Mouse (Mus musculus) v-Abl transformed pro-B cells (cell line): ENCODE results near the gene Cpn1.

Source experiments
- in situ Hi-C, 2 experiments: fragments of 400-800 bp; cut with MboI; formaldehyde crosslinking; loops; one replicate each; pipeline ENCODE4 v1.15.1; 2025; ENCODE audit not compliant: unreplicated experiment in 2 of 2

The Cpn1 gene

DNA sequence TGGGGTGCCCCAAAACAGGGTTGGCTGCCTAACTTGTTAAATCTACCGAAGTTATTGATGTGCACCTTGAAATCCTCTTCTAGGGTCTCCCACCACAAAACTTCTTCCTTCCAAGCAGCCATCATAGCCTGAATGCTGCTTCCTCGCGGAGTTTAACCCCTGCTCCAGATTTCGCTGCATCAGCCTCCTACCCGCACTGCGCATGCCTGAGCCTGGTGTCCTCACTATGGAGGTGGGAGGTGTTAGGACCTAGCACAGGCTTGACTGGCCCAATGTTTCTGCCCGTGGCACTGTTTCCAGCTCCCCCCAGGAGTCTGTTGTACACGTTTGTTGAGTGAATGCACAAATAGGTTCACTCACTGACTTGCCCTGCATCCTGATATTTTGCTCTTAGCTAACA, 4.0 kb upstream of the Cpn1 start:
- in situ Hi-C loops, result no loop called here

DNA sequence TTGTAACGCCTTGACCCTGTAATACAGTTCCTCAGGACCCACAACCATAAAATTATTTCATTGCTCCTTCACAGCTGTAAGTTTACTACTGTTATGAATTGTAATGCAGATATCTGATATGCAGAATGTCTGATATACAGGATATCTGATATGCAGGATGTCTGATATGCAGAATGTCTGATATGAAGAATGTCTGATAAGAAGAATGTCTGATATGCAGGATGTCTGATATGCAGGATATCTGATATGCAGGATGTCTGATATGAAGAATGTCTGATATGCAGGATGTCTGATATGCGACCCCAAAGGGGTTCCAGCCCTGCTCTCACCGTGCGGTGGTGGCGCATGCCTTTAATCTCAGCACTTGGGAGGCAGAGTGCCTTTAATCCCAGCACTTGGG, 4.4 kb downstream of the Cpn1 start:
- in situ Hi-C loops, result no loop called here

DNA sequence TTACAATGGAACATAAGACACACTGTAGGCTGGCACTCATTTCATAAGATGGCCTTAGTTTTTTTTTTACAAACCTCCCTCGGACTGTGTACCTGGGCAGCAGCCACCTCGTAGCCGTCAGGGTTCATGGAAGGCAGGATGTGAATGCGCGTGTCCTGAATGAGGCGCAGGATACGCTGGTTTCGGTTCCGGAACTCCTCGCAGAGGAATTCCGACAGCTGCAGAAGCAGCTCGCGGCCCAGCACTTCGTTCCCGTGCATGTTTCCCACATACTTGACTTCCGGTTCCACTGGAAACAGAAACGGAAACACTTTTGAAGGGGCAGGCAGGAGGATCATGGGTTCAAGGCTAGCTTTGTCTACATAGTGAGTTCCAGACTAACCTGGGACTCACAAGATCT, 5.6 kb downstream of the Cpn1 start:
- in situ Hi-C loops, result no loop called here

DNA sequence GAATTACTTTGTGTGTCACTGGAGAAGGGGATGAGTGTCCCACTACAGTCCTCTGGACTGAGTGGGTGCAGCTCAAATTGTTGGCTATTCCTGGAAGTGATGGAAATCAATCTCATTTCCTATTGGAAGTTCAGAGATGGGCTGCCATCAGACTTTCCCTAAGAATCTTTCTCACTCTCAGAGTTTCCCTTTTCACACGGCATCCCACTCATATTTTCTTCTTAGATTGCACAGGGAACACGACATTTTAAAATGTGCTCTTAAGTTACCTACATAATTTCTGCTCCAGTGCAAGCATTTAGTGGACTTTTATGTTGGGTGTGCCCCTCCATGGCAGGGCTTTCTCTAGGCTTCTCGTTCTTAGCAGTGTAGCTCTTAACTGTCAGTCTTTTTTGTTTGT, 8.6 kb downstream of the Cpn1 start:
- in situ Hi-C loops, result no loop called here

DNA sequence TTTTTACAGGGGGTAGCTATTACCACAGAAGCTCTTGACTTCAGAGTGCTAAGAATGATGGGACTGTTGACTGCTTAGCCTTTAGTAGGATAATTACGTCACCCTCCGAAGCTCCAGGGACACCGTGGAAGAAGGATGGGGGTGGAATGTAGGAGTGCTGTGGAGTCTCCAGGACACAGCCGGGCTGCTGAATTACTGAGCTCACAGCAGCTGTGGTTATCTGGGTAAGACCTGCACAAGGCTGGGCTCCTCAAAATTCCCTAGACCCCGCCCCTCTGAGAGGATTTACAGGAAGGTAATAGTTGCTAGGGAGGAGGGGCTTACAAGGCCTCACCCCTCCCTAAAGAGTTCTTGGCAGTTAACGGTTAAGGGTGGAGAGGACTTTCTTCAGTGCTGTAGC, 9.7 kb downstream of the Cpn1 start:
- in situ Hi-C loops, result no loop called here

DNA sequence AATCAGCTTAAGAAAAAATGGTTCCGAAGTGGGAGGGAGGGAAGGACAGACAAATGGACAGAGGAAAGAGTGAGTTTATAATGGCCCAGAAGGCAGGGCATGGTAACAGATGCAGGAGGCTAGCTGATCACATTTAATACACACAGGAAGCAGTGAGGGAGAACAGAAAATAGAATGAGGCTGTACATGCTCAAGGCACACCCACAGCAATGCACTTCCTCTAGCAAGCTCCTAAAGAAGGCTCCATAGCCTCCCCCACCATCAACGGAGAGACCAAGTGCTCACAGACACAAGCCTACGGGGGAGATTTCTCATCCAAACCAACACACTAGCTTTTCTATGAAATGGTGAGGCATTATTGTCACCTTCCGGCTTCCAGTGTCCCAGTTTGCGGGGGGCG, 12.1 kb downstream of the Cpn1 start:
- in situ Hi-C loops, result no loop called here

DNA sequence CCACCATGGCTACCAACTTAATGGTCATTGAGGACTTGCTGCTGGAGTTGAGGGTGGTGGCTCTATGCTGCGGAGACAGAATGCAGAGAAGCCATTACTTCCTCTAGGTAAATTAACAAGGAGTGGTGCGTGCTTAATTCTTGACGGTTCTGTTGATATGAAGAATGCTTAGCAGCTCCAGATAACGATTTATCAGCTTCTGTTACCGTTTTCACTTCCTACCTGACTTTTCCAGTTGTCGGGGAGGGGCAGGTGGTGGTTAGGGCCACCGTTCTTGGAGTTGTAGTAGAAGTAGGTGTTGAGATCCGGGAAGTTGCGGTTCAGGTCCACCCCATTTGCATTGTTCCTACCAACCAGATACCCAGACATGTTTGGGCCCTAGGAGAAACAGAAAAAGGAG, 12.6 kb downstream of the Cpn1 start:
- in situ Hi-C loops, result no loop called here

DNA sequence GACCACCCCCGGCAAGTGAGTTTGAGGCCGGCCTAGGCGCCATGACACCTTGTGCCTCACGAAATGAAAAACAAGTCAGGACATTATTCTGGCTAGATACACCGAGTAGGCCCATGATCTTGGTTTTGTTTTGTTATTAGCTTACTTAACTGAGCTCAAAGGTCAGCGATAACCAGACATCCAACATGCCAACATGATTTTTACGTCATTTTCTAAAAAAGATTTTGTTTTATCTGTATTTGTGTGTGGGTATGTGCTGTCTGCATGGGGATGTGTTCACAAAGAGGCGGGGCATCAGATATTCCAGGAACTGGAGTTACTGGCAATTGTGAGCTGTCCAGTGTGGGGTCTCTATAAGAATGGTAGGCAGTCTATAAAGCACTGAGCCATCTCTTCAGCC, 14.2 kb downstream of the Cpn1 start:
- in situ Hi-C loops, result no loop called here

DNA sequence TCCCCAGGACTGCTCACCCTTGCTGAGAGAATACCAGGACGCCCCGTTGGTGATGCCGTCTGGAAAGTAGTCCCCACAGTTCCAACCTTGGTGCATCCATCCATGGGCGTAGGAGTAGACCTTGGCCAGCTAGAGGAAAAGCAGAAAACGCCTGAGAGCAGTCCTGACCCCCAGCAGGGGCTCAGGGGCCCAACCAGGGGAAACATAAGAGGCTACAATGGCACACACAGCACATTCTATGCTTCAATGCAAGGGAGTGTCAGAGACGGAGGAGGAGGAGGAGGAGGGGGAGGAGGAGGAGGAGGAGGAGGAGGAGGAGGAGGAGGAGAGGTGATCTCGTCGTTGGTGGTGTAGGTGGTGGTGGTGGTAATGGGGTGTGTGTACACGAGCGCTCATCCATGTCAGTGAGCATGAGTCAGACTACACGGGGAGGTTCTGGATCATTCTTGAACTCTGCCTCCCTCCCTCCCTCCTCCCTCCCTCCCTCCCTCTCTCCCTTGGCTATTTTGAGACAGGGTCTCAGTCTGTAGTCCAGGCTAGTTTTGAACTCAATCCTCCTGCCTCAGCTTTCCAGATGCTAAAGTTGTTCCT, 17.8 kb downstream of the Cpn1 start:
- in situ Hi-C loops, result no loop called here

DNA sequence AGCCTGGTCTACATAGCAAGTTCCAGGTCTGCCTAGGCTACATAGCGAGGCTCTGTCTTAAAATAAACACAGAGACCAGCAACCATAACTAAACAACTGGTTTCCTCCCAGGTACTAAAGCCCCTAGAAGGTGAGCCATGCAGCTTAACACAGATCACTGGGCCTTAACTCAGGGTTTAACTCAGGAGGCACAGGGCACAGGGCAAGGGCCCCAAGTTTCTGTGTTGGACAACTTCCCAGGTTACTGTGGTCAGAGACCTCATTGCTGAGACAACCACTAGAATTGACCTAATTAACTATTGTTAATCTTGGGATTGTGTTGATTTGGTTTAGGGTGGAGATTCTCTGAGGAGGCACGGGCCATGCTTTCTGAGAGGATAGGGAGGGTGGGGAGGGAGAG, 19.9 kb downstream of the Cpn1 start:
- in situ Hi-C loops, result no loop called here

DNA sequence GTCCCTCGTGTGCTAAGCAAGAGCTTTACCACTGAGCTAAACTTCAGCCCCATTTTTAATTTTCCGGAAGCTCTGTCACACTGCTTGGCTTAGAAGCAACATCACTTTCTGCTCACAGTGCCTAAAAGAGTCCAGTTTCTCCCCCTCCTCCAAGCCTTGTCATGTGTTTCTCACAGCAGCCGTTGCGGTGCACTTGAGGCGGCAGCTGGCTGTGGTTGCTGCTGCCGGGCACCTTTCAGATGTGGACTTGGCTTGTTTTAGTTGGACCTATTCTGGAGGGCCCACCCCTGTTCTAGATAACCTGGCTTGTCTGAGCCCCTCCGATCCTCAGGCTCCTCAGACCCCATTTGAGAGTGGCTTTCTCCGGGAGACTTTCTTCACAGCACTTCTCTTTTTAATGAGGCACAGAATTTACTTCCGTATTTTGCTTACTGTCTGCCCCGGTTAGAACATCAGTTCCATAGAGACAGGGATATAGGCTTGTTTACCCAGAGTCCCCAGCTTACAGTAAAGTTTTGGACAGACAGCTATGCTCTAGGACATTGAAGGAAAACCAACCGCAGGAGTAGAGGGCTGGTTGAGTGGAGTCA, 20.8 kb downstream of the Cpn1 start:
- in situ Hi-C loops, result no loop called here

DNA sequence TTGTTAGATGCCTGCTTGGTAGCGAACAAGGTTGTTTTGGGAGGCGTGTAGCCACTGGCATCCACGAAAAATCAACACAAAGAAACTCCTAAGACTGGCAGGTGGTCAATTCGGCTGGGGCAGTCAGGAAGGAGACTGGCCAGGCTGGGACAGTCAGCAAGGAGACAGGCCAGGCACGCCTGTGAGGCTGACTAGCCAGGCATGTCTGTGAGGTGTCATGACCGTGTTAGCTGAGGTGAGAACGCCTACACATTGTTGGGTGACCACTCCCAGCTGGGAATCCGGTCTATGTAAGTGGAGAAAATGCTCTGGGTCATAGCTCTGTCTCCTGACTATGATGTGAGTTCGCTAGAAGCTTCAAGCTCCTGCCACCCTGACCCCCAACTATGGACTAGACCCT, 23.6 kb downstream of the Cpn1 start:
- in situ Hi-C loops, result loop anchor here in 1 of 2 experiments (5.0 kb wide), 1 partner anchor 330 kb away; no protein-coding TSS in a partner anchor

DNA sequence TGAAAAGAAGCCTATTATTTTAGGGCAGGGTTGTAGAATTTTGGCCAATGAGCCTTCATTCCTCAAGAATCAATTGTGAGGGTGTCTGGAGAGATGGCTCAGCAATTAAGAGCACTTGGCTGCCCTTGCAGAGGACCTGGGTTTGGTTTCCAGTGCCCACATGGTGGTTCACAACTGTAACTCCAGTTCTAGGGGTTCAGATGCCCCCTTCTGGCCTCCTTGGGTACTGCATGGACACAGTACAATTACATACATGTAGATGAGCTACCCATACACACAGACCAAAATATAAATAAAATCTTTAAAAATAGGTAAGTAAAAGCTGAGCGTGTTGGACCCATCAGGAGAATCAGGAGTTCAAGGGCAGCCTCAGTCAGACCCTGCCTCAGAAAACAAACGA, 25.2 kb downstream of the Cpn1 start:
- in situ Hi-C loops, result loop anchor here in 1 of 2 experiments (5.0 kb wide), 1 partner anchor 329 kb away; no protein-coding TSS in a partner anchor

DNA sequence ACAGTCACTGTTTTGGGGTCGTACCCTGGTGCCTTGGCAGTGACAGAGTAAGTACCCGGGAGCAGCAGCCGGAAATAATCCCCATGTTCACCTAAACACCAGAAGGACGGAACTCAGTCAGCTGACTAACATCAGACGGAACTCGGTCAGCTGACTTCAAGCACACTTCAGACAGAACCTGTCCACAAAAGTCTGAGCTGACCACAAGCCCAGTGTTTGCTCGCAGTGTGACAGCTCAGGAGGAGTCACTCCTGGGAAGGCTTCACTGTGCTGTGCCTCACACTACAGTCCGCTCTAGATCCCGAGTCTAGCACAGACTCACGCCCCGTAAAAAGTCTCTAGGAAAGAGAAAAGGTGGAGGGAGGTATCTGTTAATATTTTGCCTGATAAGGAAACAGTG, 26.3 kb downstream of the Cpn1 start:
- in situ Hi-C loops, result loop anchor here in 1 of 2 experiments (5.0 kb wide), 1 partner anchor 328 kb away; no protein-coding TSS in a partner anchor

DNA sequence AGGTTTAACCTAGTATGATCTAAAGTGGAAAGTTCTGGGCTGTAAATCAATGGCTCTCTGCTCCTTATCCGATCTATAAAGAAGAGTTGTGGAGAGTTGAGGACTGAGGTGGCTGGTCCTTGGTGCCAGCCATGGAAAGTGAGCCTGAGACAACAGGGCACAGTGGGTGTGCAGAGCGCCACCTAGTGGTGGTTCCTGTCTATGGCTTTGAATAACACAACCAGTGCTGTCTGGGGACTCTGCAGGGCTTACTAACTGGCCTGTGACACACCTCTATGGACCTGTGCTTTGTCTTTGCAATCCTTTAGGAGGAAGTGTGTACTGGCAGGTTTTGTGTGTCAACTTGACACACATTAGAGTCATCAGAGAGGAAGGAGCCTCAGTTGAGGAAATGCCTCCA, 27.2 kb downstream of the Cpn1 start:
- in situ Hi-C loops, result loop anchor here (10.0 kb wide), 2 partner anchors 124 to 314 kb away; no protein-coding TSS in a partner anchor

DNA sequence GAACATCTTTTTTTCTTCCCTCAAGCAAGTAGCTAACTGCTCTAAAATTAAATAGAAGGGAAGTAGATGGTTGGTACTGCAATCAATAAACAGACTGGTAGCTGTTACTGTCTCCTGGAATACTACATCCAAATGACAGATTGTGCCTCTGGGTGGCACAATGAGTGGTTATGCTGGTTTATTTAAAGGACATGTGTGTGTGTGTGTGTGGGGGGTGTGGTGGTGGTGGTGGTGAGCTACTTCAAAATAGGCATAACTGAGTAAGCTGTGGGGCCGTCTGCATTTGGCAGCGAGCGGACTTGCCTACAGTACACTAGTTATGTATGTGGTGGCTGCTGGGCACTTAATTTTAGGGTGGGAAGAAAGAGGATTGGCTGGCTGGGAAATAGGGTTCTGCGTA, 28.5 kb downstream of the Cpn1 start:
- in situ Hi-C loops, result loop anchor here (10.0 kb wide), 2 partner anchors 123 to 313 kb away; no protein-coding TSS in a partner anchor

DNA sequence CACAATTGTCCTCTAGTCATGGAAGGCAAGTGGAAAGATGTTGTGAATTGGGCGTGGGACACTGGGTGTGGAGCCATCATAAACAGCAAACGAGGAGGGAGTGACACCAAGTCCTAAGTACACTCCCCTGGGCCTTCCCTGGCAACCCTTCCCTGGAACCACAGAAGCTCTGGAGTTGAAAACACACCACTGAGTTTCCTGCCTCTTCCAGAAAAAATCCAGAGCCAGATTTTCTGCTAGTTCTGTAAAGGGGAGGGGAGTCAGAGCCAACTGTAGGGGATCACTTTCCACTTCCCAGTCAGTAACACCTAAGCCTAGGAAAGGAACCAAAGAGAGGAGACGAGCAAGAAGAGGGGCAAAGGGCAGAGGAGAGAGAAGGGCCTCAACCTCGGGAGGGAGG, 29.0 kb downstream of the Cpn1 start:
- in situ Hi-C loops, result loop anchor here (10.0 kb wide), 2 partner anchors 123 to 313 kb away; no protein-coding TSS in a partner anchor

DNA sequence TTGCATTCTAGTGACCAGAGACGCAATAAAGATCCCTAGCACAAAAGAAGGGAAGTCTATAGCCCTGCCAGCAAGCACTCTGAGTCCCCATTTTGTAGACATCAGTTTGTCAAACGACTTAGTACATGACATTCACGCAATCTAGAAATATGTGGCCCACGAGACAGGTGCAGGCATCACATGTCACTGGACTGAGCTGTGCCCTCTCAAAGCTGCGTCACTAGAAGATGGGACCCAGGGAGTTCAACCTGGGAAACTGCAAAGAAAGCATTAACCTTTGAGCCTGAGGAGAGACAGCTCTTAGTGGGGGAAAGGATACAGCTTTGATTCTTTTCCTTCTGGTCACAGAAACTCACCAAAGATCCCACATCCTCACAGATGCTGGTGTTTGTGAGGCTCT, 31.1 kb downstream of the Cpn1 start:
- in situ Hi-C loops, result loop anchor here (10.0 kb wide), 2 partner anchors 120 to 310 kb away; no protein-coding TSS in a partner anchor

DNA sequence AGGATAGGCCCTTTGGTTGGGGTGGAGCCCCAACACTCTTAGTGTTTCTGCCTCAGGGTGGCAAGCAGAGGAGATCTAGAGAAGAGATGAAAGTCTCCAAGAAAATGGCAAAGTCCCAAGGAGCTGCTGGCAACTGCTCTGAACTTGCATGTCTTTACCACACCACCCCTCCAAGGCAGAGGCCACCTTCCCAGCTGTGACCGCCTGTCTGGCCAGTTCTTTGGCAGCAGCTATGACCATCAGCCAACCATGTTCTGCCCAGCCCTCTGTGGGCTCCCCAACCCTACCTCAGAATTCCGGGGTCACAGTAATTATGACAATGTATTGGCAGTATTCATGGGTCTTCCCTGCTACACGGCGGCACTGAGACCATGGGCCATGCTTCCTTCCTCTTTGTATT, 31.5 kb downstream of the Cpn1 start:
- in situ Hi-C loops, result loop anchor here (10.0 kb wide), 2 partner anchors 120 to 310 kb away; no protein-coding TSS in a partner anchor

DNA sequence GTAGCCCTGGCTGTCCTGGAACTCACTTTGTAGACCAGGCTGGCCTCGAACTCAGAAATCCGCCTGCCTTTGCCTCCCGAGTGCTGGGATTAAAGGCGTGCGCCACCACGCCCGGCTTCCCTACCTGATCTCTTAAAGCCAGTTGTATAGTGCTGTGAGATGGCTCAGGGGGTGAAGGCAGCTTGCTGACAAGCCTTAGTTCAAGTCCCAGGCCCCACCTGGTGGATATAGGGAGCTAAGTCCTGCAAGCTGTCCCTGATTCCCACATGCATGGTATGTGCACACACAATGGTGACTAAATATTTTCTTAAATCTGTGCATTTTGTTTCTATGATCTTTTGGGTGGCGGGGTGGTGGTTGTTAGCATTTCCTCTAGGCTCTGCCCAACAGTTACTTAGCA, 33.4 kb downstream of the Cpn1 start:
- in situ Hi-C loops, result loop anchor here (10.0 kb wide), 2 partner anchors 118 to 308 kb away; no protein-coding TSS in a partner anchor

DNA sequence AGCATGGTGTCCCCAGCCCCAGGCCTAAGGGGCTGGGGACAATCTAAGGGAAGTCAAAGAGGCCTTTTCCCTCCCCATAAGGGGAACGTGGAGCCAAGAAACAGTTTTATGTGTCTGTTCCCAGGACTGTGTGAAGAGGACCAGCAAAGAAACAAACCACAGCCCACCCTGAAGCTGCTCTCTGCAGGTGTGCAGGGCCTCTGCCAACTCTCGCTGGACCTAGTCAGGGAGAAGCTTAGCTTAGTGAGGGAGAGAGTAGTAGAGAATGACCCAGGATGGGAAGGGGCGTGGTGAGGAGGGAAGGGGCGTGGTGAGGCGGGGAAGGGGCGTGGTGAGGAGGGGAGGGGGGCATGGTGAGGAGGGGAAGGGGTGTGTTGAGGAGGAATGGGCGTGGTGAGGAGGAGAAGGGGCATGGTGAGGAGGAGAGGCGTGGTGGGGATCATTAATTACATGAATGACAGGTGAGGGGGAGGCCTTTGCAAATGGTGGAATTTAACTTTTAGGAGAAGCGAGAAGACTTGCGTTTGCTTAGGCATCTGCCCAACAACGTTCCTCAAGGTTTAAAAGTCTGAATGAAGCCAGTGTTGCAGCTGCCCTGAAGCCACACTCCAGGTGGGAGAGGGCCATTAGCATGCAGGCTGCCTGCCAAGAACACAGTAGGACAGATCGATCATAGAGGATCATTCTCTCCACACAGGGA, 37.1 kb downstream of the Cpn1 start:
- in situ Hi-C loops, result no loop called here

DNA sequence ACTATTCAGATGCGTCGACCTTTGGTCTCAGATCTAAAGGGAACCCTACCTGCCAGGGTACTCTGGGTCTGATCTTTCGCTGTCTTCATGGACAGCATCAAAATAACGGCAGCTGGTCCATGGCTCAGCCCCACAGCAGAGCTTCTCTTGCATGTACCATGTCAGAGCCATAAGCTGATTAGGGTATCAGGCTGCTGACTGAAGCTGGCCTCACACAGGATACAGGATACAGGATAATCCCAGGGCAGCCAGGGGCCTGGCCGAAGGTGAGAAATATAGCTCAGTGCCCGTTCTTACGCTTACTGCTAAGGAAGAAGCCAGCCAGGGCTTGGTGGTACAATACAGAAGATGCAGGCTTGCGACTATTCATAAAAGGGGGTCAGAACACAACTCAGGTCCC, 41.8 kb downstream of the Cpn1 start:
- in situ Hi-C loops, result no loop called here
